Mouse (Mus musculus): Measurements from ENCODE around the gene Pilrb2.
"Not testable (repeated sequence)": the region's sequence is repeated elsewhere in the genome, so short reads cannot be mapped to it uniquely, and the experiment has no call there.

GRCm38 (mm10) chr5:137872381-137872702, 727 bp upstream of the Pilrb2 start:
- not testable (repeated sequence) for TF ChIP-seq CTCF, EP300 (IDR thresholded peaks at IDR 0.05)
